Mouse (Mus musculus): ENCODE measurements around the gene Ing4. TPM values are rescaled to one million over a fixed set of nuclear protein-coding genes. Genes with fewer than 3 reads are reported as not detected.

Ing4 gene
- total and polyA plus RNA-seq, 3 experiments, result 29.5 to 34.9 TPM; not detected in 1

GRCm38 (mm10) chr6:125096279-125096596 is 56.7 kb downstream of the Ing4 start (continued):
- 0 out of 2 replicates have a peak, but pooled peaks have one; percentile 34 for TF ChIP-seq USF1 (IDR thresholded peaks at IDR 0.05; ENCODE audit: low read depth, low read length)
- TF ChIP-seq TBP (IDR thresholded peaks at IDR 0.05; ENCODE audit: low read depth, low read length), result peak; percentile 5; the same call in 1 of the 2 replicates
- no peak for TF ChIP-seq ETS1 (IDR thresholded peaks at IDR 0.05; ENCODE audit: low read depth, low read length)
- no peak for TF ChIP-seq CTCF (IDR thresholded peaks at IDR 0.05 in 2 of 3, conservative IDR thresholded peaks at IDR 0.05 in 1 of 3; ENCODE audit: control insufficient read depth in 1 of 3, insufficient read depth in 1 of 3, low read depth in 2 of 3, low read length in 3 of 3, poor library complexity in 1 of 3, severe bottlenecking in 1 of 3)
- TF ChIP-seq ZC3H11A (IDR thresholded peaks at IDR 0.05; ENCODE audit: low read depth, low read length), result no peak
- TF ChIP-seq UBTF (IDR thresholded peaks at IDR 0.05; ENCODE audit: borderline replicate concordance, insufficient read depth, low read depth, low read length), result no peak
- TF ChIP-seq NRF1 (IDR thresholded peaks at IDR 0.05; ENCODE audit: insufficient read depth, low read depth, low read length, poor library complexity, severe bottlenecking), result no peak
- no peak for TF ChIP-seq MYB (IDR thresholded peaks at IDR 0.05; ENCODE audit: low read depth, low read length)
- TF ChIP-seq HCFC1 (IDR thresholded peaks at IDR 0.05; ENCODE audit: low read depth, low read length), result no peak
- no peak for TF ChIP-seq TAL1 (IDR thresholded peaks at IDR 0.05; ENCODE audit: low read length)

- Histone ChIP-seq H3K9ac (ENCODE audit: control insufficient read depth, low read depth, low read length, poor library complexity, severe bottlenecking) (peak overlapping the region; percentile 98), H3K27me3 (ENCODE audit: control insufficient read depth in 1 of 2, insufficient read depth in 2 of 2, low read length in 2 of 2) (no peaks in the 10 kb centered on the region), H3K36me3 (ENCODE audit: control insufficient read depth in 1 of 2, insufficient read depth in 2 of 2, low read length in 2 of 2) (peaks cover 15 to 24% of the 10 kb centered on the region in 2 experiments), H3K4me3 (ENCODE audit: control insufficient read depth in 1 of 2, insufficient read depth in 1 of 2, low read depth in 2 of 2, low read length in 2 of 2) (peak overlapping the region; percentile 84 to 90), H3K27ac (ENCODE audit: control insufficient read depth, low read depth, low read length) (peak overlapping the region; percentile 59), H3K4me1 (ENCODE audit: control insufficient read depth in 1 of 2, insufficient read depth in 2 of 2, low read length in 2 of 2) (peaks cover 9 to 27% of the 10 kb centered on the region in 2 experiments), H3K79me2 (ENCODE audit: control insufficient read depth, insufficient read depth, low read length, poor library complexity) (peaks cover 37% of the 10 kb centered on the region), H3K9me3 (replicated peaks; ENCODE audit: insufficient read depth, low read length) (no peaks in the 10 kb centered on the region)
- TF ChIP-seq ELF1 (IDR thresholded peaks at IDR 0.05; ENCODE audit: low read depth, low read length), result 0 out of 2 replicates have a peak, but pooled peaks have one; percentile 8
- peak; percentile 25; the same call in 1 of the 2 replicates for TF ChIP-seq ETS1 (IDR thresholded peaks at IDR 0.05; ENCODE audit: low read depth, low read length)
- TF ChIP-seq MYC (IDR thresholded peaks at IDR 0.05; ENCODE audit: low read depth, low read length), result no peak
- TF ChIP-seq EP300 (IDR thresholded peaks at IDR 0.05; ENCODE audit: low read depth in 1 of 2, low read length in 2 of 2), result no peak
- TF ChIP-seq MAZ (IDR thresholded peaks at IDR 0.05; ENCODE audit: low read depth, low read length), result peak; percentile 12; the same call in 1 of the 2 replicates
- peak; percentile 26 to 29; a peak in 1 of 4 replicates for TF ChIP-seq POLR2A (IDR thresholded peaks at IDR 0.05; ENCODE audit: control insufficient read depth in 1 of 2, insufficient read depth in 1 of 2, low read depth in 1 of 2, low read length in 2 of 2, poor library complexity in 1 of 2)
- peak; percentile 37; the same call in 1 of the 2 replicates for TF ChIP-seq NRF1 (IDR thresholded peaks at IDR 0.05; ENCODE audit: insufficient read depth, low read depth, low read length, poor library complexity, severe bottlenecking)
- peak; percentile 53 for TF ChIP-seq MXI1 (IDR thresholded peaks at IDR 0.05; ENCODE audit: low read depth, low read length)
- 0 out of 2 replicates have a peak, but pooled peaks have one; percentile 17 for TF ChIP-seq HCFC1 (IDR thresholded peaks at IDR 0.05; ENCODE audit: low read depth, low read length)
- no peak for TF ChIP-seq ZC3H11A (IDR thresholded peaks at IDR 0.05; ENCODE audit: low read depth, low read length)
- TF ChIP-seq CHD1 (IDR thresholded peaks at IDR 0.05; ENCODE audit: low read depth, low read length), result 0 out of 2 replicates have a peak, but pooled peaks have one; percentile 21
- TF ChIP-seq POLR2AphosphoS2 (IDR thresholded peaks at IDR 0.05; ENCODE audit: low read length), result no peak
- TF ChIP-seq USF2 (IDR thresholded peaks at IDR 0.05; ENCODE audit: borderline replicate concordance in 1 of 2, insufficient read depth in 1 of 2, low read depth in 1 of 2, low read length in 2 of 2), result no peak
- DNase-seq (ENCODE audit: low read depth, low spot score), result peak; percentile 54
Measured at GRCm38 (mm10) chr6:125096597-125097345, 57.2 kb downstream of the Ing4 start.

Data from MEL (cell line).